Mouse (Mus musculus): Measurements from ENCODE around the gene 1810009J06Rik. TPM values are rescaled to one million over a fixed set of nuclear protein-coding genes. Genes with fewer than 3 reads are reported as not detected.
"Not testable (repeated sequence)": the region's sequence is repeated elsewhere in the genome, so short reads cannot be mapped to it uniquely, and the experiment has no call there.

The 1810009J06Rik gene
- not detected in 2 replicates for polyA plus RNA-seq (2015; fragmentation: Nextera tagmentation; extraction: Ambion mirVana)

DNA sequence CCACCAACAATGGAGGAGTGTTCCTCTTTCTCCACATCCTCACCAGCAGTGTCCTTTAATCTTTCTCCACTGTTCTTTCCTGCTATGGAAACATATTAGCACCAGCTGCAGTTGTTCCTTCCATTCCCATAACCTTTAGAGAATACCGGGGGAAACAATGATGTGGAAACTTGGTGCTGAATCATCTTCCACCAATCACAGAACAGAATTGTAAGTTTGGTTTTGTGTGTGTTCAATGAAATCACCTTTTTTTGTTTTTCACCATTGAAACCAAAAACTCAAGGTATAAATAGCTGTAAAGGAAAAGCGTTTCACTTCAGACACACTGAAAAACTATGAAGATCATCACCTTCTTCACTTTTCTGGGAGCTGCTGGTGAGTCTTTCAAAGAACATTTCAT lies at the start of gene 1810009J06Rik:
TSS of gene 1810009J06Rik (plus strand) at position 301 of the 400 bp plus-strand sequence.
- not testable (repeated sequence) for H3K27me3 ChIP-seq (replicated peaks; ENCODE audit: control insufficient read depth, insufficient read depth, low read length); ATAC-seq; H3K4me1 ChIP-seq (ENCODE audit: control insufficient read depth, insufficient read depth, low read depth, low read length); H3K9ac ChIP-seq (ENCODE audit: low read depth, low read length); H3K4me2 ChIP-seq (ENCODE audit: low read length); H3K4me3 ChIP-seq (ENCODE audit: low read length); H3K9me3 ChIP-seq (ENCODE audit: control insufficient read depth, low read length); H3K27ac ChIP-seq (ENCODE audit: low read depth, low read length); H3K36me3 ChIP-seq (ENCODE audit: control insufficient read depth, insufficient read depth, low read length)
- WGBS, result 94% methylated on average over 2 of the region's 2 CpGs

GRCm38 (mm10) chr6:40919954-40920353 lies 44.6 kb upstream of the 1810009J06Rik start:
- no peak for ATAC-seq
- WGBS, result 81% methylated on average over 4 of the region's 4 CpGs

GRCm38 (mm10) chr6:40940457-40940856 lies 24.1 kb upstream of the 1810009J06Rik start, which contains the start of gene 1700074P13Rik:
1700074P13Rik (minus strand) TSS chr6:40940557.
- ATAC-seq, result no peak
- Histone ChIP-seq H3K27ac (ENCODE audit: low read depth, low read length) (no peak within 1 kb of the TSS), H3K4me3 (ENCODE audit: low read length) (no peak within 1 kb of the TSS), H3K9ac (ENCODE audit: low read depth, low read length) (no peak within 1 kb of the TSS), H3K9me3 (ENCODE audit: control insufficient read depth, low read length) (no peaks in the 10 kb centered on the region), H3K27me3 (replicated peaks; ENCODE audit: control insufficient read depth, insufficient read depth, low read length) (no peaks in the 10 kb centered on the region), H3K36me3 (ENCODE audit: control insufficient read depth, insufficient read depth, low read length) (no peaks in the 10 kb centered on the region), H3K4me2 (ENCODE audit: low read length) (no peak within 1 kb of the TSS), H3K4me1 (ENCODE audit: control insufficient read depth, insufficient read depth, low read depth, low read length) (no peaks in the 10 kb centered on the region)
- 94% methylated on average over 10 of the region's 10 CpGs for WGBS

More at GRCm38 (mm10) chr6:40919954-40920353, 44.6 kb upstream of the 1810009J06Rik start:
- no peaks in the 10 kb centered on the region for H3K36me3 ChIP-seq (ENCODE audit: control insufficient read depth, insufficient read depth, low read length)
- H3K4me3 ChIP-seq (ENCODE audit: low read length), result no peak overlapping the region
- H3K27ac ChIP-seq (ENCODE audit: low read depth, low read length), result no peak overlapping the region
- no peak overlapping the region for H3K9ac ChIP-seq (ENCODE audit: low read depth, low read length)
- no peaks in the 10 kb centered on the region for H3K9me3 ChIP-seq (ENCODE audit: control insufficient read depth, low read length)
- H3K4me1 ChIP-seq (ENCODE audit: control insufficient read depth, insufficient read depth, low read depth, low read length), result no peaks in the 10 kb centered on the region
- H3K27me3 ChIP-seq (replicated peaks; ENCODE audit: control insufficient read depth, insufficient read depth, low read length), result no peaks in the 10 kb centered on the region
- no peak overlapping the region for H3K4me2 ChIP-seq (ENCODE audit: low read length)

GRCm38 (mm10) chr6:40951770-40952169 lies 12.8 kb upstream of the 1810009J06Rik start, which contains the start of gene Gm4744:
Gm4744 (minus strand) TSS chr6:40951870.
- no peaks in the 10 kb centered on the region for H3K27me3 ChIP-seq (replicated peaks; ENCODE audit: control insufficient read depth, insufficient read depth, low read length)
- no peak for ATAC-seq
- H3K4me2 ChIP-seq (ENCODE audit: low read length), result no peak within 1 kb of the TSS
- no peaks in the 10 kb centered on the region for H3K36me3 ChIP-seq (ENCODE audit: control insufficient read depth, insufficient read depth, low read length)
- no peak within 1 kb of the TSS for H3K27ac ChIP-seq (ENCODE audit: low read depth, low read length)
- no peak within 1 kb of the TSS for H3K4me3 ChIP-seq (ENCODE audit: low read length)
- no peaks in the 10 kb centered on the region for H3K9me3 ChIP-seq (ENCODE audit: control insufficient read depth, low read length)
- no peaks in the 10 kb centered on the region for H3K4me1 ChIP-seq (ENCODE audit: control insufficient read depth, insufficient read depth, low read depth, low read length)
- no peak within 1 kb of the TSS for H3K9ac ChIP-seq (ENCODE audit: low read depth, low read length)

GRCm38 (mm10) chr6:40953716-40954115 lies 10.8 kb upstream of the 1810009J06Rik start:
- Histone ChIP-seq H3K4me1 (ENCODE audit: control insufficient read depth, insufficient read depth, low read depth, low read length) (no peaks in the 10 kb centered on the region), H3K4me2 (ENCODE audit: low read length) (no peak overlapping the region), H3K9me3 (ENCODE audit: control insufficient read depth, low read length) (no peaks in the 10 kb centered on the region), H3K27ac (ENCODE audit: low read depth, low read length) (no peak overlapping the region), H3K36me3 (ENCODE audit: control insufficient read depth, insufficient read depth, low read length) (no peaks in the 10 kb centered on the region), H3K4me3 (ENCODE audit: low read length) (no peak overlapping the region), H3K27me3 (replicated peaks; ENCODE audit: control insufficient read depth, insufficient read depth, low read length) (no peaks in the 10 kb centered on the region), H3K9ac (ENCODE audit: low read depth, low read length) (no peak overlapping the region)
- ATAC-seq, result no peak
- WGBS, result 68% methylated on average over 2 of the region's 2 CpGs

- H3K4me2 ChIP-seq (ENCODE audit: low read length); H3K9ac ChIP-seq (ENCODE audit: low read depth, low read length); H3K27me3 ChIP-seq (replicated peaks; ENCODE audit: control insufficient read depth, insufficient read depth, low read length); H3K4me1 ChIP-seq (ENCODE audit: control insufficient read depth, insufficient read depth, low read depth, low read length); ATAC-seq; H3K4me3 ChIP-seq (ENCODE audit: low read length); H3K9me3 ChIP-seq (ENCODE audit: control insufficient read depth, low read length); H3K36me3 ChIP-seq (ENCODE audit: control insufficient read depth, insufficient read depth, low read length); H3K27ac ChIP-seq (ENCODE audit: low read depth, low read length): not testable (repeated sequence)
These were observed 34.8 kb downstream of the 1810009J06Rik start, which contains the start of gene Gm2663 for GRCm38 (mm10) chr6:40999379-40999778. Gm2663 (minus strand) TSS chr6:40999479.

DNA sequence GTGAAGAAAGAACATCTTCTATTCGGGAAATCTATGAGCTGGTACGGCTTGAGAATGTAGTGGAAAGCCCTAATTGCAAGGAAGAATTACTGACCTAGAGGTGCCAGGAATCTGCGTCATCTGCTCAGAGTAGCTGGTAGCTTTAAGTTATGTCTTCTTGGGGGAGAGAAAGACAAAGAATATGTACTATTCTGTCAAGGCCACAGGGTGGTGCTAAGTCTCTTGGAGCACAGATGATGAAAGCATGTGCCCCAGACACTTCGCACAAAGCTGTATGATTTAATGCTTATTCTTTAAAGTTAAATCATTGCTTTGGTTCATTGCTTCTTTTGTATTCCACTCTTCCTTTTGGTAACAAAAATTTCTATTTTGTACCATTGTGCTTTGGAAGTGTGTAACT lies 50.5 kb downstream of the 1810009J06Rik start:
- no peaks in the 10 kb centered on the region for H3K27me3 ChIP-seq (replicated peaks; ENCODE audit: control insufficient read depth, insufficient read depth, low read length)
- H3K27ac ChIP-seq (ENCODE audit: low read depth, low read length), result no peak overlapping the region
- no peak for ATAC-seq
- H3K4me3 ChIP-seq (ENCODE audit: low read length), result no peak overlapping the region
- H3K36me3 ChIP-seq (ENCODE audit: control insufficient read depth, insufficient read depth, low read length), result no peaks in the 10 kb centered on the region
- no peak overlapping the region for H3K4me2 ChIP-seq (ENCODE audit: low read length)
- no peak overlapping the region for H3K9ac ChIP-seq (ENCODE audit: low read depth, low read length)
- no peaks in the 10 kb centered on the region for H3K9me3 ChIP-seq (ENCODE audit: control insufficient read depth, low read length)
- WGBS, result 74% methylated on average over 4 of the region's 4 CpGs
- H3K4me1 ChIP-seq (ENCODE audit: control insufficient read depth, insufficient read depth, low read depth, low read length), result no peaks in the 10 kb centered on the region

Other genes with a start within 250 kb of the 1810009J06Rik start
- gene Moxd2, start 77.3 kb upstream of the 1810009J06Rik start, polyA plus RNA-seq (2015; fragmentation: Nextera tagmentation; extraction: Ambion mirVana), result not detected in 2 replicates
- not detected in 2 replicates for gene Prss58, start 64.4 kb upstream of the 1810009J06Rik start, polyA plus RNA-seq (2015; fragmentation: Nextera tagmentation; extraction: Ambion mirVana)
- gene 1700074P13Rik, start 24.2 kb upstream of the 1810009J06Rik start, polyA plus RNA-seq (2015; fragmentation: Nextera tagmentation; extraction: Ambion mirVana), result not detected in 2 replicates
- not detected in 2 replicates for gene Gm4744, start 12.9 kb upstream of the 1810009J06Rik start, polyA plus RNA-seq (2015; fragmentation: Nextera tagmentation; extraction: Ambion mirVana)
- gene Gm2663, start 34.7 kb downstream of the 1810009J06Rik start, polyA plus RNA-seq (2015; fragmentation: Nextera tagmentation; extraction: Ambion mirVana), result not detected in 2 replicates
- not detected in 2 replicates for gene 2210010C04Rik, start 70.8 kb downstream of the 1810009J06Rik start, polyA plus RNA-seq (2015; fragmentation: Nextera tagmentation; extraction: Ambion mirVana)

All from hindbrain, embryonic 16.5 days (tissue).